Mouse (Mus musculus) erythroblast, adult 5-6 weeks (primary cell): Measurements from ENCODE around the gene Cyb561d1. TPM values are rescaled to one million over a fixed set of nuclear protein-coding genes. Genes with fewer than 3 reads are reported as not detected.

Experiments
- ATAC-seq: replicated peaks from 2 replicates; pipeline ENCODE4 v1.8.0; 2016; ENCODE audit warnings: moderate number of reproducible peaks, mild to moderate bottlenecking, moderate TSS enrichment, inconsistent platforms; ENCODE audit not compliant: poor library complexity, low FRiP score, severe bottlenecking
- total RNA-seq, 2 experiments: library from RNA; stranded (forward) in 1 of 2; stranded (reverse) in 1 of 2; fragments of 150-400 nt in 1 of 2; fragments of 200-764, 138-1000 nt in 1 of 2; gene quantifications; 2 replicates each; pipeline versions ENCODE4 v1.2.3 to v1.2.4; 2015 to 2017; ENCODE audit warnings: low replicate concordance in 2 of 2

Gene Cyb561d1
- total RNA-seq, 2 experiments from 2014 or later: 1.1 to 1.3 TPM

DNA sequence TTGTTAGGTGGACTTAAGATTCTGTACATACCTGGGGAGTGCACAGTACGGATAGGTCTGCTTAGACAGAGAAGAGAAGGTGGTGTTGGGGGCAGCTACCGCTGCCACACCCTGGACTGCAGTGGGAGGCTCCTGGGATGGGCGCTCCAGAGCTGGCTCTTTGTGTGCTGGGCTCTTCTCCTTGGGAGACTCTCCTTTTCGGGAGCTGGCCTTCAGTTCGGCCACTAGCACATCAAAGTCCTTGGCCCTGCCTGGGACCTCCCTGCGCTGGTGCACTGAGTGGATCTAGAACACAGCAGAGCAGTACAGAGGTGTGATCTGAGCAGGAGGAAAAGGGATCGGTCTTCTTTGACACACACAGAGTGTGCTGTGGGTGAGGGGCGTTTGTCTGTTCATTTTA lies 4.6 kb upstream of the Cyb561d1 start:
- no peak for ATAC-seq

DNA sequence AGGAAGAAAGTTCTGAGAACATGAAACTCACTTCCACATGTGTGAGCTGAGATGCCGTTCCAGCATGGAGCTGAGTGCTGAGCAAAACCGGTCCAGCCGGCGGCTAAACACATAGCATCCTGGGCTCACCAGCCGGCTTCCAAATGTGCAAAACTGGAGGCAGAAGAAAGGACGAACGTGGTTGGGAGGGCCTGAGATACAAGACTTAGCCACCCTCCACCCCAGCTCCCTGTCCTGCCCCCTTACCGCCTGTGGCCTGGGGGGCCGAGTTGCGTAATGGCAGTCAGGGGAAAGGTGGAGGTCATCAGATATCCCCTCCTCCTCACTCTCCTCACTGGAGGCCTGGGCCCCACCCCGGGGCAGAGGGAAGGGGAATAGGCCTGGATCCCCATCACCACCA lies 3.5 kb upstream of the Cyb561d1 start:
- no peak for ATAC-seq

DNA sequence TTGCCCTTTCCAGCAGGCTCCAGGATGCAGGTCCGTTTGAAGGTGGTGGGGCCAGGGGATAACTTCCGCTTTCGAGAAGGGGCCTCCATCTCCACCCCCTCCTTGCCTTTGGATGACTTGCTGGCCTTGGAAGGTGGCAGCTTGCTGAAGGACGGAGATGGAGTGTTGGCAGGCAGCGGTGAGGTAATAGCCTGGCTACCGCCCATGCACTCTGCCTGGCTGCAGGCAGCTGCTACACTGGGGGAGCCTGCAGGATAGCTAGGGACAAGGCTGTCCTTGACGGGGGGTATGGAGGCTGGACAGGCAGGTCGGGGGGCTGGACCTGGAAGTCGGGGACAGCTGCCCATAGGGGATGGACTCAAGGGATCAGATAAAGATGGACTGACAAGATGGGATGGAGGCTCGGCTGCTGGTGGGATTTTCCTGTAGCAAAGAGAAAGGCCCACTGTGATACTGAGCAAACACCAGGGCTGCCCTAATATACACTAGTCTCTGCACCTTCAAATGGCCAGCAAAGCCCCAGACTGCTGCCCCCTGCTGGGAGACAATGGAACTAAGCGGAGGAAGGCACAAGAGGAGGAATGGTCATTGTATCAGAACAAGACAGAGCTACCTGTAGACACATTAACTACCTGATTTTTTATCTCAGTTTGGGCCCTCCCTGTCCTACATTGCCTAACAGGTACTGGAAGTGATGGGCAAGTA lies 2.8 kb upstream of the Cyb561d1 start:
- 0 out of 2 replicates have a peak, but pooled peaks have one; percentile 29 for ATAC-seq

DNA sequence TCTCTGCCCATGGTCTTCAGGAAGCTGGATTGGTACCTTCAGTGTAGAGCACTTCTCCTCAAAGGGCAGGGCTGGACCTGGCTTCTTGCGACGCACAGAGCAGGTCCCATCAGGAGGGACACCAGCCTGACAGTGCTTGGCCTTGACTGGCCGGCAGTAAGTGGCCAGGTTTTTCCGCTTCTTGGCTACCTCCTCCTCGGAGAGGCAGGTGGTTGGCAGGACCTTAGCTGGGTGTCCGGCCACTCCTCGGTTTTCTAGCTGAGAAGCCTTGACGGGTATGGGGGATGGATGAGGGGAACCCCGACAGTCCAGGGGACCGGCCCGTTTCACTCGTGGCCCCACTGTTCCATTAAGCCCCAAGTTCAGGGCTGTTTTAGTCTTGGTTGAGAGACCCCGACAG lies 2.2 kb upstream of the Cyb561d1 start:
- ATAC-seq: no peak

DNA sequence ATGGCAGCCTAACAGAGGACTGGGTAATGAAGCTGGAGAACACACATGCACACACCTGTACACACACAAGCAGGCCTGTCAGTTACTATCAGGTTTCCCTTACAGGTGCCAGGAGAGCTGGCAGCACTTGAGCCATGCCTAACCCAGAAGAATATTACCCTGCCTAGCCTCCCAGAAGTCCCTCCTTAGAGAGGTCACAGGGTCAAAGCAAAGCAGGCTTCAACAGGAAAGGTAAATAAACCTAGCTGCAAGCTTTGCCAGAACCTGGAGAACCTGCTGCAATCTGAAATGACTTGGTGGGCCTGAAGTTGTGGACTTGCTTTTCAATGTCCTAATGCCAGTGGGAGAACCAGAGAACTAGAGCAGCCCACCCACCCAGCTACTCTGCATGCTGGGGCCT lies 1.5 kb upstream of the Cyb561d1 start:
- ATAC-seq: no peak

DNA sequence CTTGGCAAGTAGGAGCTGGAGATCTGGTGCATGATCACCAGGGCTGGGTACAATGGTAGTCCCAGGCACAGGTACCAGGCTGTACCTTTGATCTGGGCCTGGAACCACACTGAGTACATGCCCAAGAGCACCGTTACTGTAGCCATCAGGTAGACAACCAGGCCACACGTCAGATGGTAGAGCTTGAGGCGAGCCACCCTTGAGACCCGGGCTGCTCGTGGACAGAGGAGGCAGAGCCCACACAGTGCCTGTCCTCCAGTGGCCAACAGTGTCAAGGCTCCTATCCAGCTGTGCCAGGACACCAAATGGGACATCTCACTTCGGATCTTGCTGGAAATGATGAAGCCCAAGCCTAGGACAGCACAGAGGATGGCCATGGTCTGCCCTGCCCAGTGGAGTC lies 1.8 kb downstream of the Cyb561d1 start:
- no peak for ATAC-seq

DNA sequence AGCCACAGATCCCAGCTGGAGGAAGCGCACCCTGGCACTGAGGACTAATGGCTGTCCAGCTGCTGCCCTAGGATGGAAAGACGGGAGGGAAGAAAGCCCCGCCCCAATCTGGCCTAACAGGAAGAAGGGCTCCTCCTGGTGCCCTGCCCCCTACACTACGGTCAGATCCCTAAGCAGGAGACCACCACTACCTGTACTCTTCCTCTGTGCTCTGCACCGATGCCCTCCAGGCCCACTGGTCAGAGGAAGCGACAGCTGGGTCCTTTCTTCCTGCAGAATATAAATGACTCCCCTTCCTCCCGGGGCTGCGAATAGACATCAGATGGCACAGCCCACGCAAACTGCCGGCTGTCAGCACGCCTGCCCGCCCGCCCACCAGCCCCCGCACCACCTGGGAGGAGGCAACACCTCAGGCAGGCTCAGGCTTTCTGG lies 3.9 kb downstream of the Cyb561d1 start:
- ATAC-seq: no peak

DNA sequence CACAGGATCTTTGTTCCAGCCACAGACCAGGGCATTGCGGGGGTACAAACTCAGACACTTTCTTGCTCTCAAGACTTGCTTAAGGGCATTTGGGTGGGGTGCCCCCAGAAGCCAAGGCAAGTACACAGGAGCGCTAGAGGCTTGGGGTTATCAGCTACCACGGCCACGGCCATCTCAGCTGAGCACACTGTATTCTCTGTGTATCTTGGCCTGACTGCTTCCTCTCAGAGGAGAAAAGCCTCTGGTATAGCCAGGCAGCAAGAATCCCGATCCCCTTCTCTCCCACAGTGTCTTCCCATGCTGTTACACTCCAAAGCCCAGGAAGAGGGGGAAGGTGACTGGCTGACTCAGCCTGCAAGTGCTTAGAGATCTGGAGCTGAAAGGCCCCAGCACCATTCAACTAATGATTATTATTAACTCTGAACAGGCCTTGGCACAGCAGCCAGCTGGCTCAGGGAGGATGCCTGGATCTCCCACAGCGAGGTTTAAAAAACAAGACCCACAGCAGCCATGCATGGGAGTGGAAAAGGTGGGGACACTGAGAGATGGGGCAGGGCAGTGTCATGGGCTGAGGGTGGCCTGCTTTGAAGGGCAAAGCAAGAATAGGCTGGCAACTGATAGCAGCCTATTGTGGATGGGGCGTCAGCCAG lies 4.9 kb downstream of the Cyb561d1 start:
- no peak for ATAC-seq

DNA sequence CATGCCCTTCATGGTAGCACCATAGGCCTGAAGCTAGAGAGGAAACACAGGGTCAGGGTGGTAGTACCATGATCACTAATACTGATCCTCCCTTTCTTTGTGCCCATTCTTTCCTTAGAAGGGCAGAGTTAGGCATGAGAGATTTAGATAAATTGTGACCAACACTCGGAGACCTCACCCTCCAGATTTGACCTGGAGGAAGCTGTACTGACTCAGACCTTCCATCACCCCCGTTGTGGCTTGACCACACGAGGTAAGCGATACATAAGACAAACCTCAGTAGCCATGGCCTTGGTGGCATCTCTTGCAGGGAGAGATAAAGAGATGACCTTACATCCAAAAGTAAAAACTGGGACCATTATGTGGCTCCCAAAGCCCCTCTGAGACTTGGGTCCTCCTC lies 5.7 kb downstream of the Cyb561d1 start:
- no peak for ATAC-seq

DNA sequence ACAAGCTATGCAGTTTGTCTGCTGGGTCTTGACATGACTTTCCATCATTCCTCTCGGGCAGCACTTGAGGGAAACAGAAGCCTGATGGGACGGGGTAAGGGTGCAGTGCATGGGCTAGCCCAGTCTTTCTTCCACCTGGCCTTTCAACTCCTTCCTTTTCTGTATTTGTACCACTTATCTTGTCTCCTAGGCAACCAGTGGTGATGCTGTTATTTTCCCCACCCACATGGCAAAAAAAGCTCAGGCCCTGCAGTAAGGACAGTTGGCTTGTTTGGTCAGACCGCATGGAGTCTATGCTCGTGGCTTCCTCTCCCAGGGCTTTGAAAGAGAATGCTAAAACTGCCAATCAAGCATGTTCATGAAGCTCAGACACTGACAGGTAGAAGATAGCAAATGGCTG lies 7.3 kb downstream of the Cyb561d1 start:
- no peak for ATAC-seq

DNA sequence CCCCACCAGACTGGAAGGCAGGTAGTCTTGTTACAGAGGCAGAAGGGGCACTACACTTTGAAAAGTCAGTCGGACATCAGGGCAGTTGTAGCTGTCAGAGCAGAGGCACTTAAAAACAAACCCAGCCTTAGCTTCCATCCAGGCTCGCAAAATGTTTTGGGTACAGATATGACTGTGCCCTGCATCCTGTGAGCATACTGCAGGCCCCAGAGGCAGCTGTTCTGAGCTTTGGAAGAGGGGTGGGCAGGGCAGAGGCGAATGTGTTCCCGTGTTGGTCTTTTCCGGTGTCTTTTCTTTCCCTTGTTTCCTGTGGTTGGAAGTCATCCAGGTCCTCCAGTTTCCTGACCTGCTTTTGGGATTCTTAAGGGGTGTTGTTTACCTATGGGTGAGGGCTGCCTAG lies 11.1 kb downstream of the Cyb561d1 start:
- no peak for ATAC-seq

DNA sequence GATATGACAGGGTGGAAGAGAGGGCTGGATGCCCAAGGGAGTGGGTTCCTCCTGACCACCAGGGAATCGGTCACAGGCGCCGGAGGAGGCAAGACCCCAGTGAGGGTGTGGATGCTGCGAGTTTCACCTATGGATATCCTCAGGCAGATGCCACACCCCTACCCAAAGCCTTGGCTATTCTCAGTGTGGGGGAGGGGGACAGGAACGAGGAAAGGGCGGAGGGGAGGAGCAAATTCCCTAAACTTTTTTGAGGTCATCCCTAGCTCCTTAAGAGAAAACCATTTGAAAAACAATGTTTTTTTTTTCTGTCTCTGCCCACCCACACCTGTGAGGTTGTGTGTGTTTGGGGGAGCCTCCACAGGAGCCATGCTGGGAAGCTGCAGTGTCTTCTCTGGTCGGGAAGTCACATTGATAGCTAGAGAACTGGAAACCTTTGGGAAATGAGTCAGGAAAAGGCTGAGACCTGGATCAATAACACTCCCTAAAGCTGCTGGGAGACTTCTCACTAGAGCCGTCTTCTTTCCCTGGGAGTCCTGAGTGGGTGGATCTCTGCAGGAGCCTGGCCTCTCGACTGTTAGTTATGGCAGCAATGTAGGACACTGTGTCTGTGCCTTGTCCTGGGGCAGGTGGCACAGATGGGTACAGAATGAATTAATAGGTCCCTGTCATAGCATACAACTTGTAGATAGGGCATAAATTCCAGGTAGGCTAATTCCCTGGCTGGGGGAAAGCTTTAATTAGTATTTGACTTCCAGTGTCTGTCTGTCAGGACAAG lies 12.1 kb downstream of the Cyb561d1 start:
- ATAC-seq: no peak

DNA sequence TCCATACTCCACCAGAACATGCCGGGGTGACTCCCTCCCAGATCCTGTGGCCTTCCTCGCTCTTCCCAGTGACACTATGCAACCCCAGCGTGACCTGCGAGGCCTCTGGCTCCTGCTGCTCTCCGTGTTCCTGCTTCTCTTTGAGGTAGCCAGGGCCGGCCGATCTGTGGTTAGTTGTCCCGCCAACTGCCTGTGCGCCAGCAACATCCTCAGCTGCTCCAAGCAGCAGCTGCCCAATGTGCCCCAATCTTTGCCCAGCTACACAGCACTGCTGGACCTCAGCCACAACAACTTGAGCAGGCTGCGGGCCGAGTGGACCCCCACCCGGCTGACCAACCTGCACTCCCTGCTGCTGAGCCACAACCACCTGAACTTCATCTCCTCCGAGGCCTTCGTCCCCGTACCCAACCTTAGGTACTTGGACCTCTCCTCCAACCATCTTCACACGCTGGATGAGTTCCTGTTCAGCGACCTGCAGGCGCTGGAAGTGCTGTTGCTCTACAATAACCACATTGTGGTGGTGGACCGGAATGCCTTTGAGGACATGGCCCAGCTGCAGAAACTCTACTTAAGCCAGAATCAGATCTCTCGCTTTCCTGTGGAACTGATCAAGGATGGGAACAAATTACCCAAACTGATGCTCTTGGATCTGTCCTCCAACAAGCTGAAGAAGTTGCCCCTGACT lies 13.8 kb downstream of the Cyb561d1 start:
- ATAC-seq: no peak

DNA sequence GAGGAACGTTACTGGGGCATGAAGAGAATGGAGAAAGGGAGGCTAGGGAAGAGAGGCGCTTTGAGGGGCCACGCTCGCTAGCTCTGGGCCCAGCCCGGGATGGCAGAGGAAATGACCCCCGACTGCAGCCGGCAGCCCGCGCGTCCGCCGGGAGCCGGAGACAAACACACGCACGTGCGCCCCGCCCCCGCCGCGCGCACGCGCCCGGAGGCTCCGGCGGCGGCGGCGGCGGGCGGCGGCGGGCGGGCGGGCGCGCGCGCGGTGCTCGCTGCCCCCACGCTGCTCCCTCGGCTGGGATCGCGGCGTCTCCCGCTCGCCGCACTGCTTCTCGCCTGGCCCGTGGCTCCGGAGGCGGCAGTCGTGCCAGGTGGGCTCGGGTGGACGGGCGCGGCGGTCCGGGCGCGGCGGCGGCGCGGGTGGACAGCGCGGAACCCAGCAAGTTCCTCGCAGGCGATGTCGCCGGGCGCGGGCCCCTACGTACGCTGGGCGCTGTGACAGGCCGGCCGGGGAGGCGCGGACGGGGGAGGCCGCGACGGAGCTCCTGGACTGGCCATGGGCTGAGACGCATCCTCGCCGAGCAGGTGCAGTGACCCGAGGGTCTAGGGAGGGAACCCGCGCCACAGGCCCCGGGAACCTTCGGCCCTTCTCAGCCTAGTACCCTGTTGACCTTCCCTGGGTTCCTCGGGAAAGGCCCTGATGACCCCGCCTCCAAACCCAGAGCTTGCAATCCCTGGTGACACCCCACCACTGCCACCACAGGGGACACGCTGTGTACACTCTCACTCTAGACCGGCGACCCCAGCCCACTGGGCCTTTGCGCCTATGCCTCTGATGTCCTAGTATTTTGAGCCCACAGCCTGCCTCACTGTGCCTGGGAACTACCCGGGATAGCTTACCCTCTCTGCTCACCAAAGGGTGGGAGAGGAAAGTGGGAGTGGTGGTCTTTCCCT lies 14.6 kb downstream of the Cyb561d1 start, which contains the start of gene Amigo1:
Gene Amigo1 (plus strand): TSS at position 238 of the 950 bp plus-strand sequence.
- ATAC-seq: 0 out of 2 replicates have a peak, but pooled peaks have one; percentile 21

DNA sequence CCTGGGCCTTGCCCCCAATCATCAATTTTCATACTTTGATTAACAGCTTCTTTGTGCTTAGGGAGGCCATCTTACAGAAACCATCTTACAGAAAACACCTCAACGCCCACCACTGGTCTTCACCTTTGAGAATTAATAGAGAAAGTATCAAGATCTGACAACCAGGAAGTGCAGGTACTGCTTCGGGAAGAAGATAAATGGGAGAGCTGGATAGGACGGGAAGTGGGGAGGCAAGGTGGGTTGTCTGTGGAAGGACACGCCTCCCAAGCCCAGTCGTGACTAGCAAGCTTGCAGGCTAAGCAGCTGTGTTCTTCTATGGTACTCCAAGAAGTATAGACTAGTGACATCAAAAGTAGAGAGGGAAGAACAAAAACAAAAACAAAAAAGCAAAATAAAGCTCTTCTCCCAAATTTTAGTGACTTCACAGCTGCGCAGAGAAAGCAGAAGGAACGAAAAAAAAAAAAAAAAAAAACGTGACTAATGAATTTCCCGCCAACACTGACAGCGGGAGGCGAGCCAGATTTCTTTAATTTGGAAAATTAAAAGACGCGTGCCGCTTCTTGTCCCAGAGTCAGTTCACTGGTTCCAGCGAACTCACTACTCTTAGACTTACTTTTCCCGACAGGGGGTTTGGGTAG lies 15.4 kb downstream of the Cyb561d1 start:
- no peak for ATAC-seq

DNA sequence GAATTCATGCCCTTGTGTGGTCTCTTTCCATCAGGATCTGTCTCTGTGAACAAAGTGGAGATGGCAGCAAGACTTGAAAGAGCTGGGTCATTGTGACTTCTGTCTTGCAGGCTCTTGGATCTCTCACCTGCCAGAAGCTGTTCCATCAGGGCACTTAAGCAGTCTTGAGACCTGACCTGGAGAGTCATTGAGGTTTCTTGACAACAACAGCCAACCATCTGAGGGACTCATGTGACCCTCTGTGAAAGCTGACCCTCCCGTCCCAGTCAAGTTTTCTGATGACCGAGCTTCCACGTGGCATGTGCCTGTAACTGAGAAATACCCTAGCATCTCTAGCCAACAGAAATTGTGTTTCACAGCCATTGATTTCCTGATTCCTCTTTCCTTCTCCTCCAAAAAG lies 16.3 kb downstream of the Cyb561d1 start:
- ATAC-seq: no peak

DNA sequence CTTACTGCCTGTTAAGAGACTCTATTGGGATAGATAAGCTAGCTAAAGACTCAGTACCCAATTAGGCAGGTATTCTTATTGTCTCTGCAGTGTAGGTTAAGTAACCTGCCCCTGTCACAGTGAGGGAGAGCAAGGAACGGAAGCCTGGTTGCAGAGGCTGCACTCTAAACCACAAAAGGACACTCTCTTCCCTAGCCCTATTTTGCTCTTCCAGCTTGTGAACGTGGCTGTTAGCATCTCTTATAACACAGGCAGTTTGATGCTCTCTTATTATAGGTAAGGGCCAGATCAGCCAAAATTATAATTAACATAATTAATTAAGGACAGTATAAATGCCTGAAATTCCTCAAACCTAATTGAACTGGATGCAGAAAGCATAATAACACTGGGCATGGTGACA lies 20.5 kb downstream of the Cyb561d1 start:
- ATAC-seq: no peak
